Mouse (Mus musculus): ENCODE measurements at regions not wholly inside any gene's neighbourhood (a gene's known extent, or its start where the extent isn't known, plus 50 kb on each side); places are given as distances from the start of the nearest gene placed in this dataset.

DNA sequence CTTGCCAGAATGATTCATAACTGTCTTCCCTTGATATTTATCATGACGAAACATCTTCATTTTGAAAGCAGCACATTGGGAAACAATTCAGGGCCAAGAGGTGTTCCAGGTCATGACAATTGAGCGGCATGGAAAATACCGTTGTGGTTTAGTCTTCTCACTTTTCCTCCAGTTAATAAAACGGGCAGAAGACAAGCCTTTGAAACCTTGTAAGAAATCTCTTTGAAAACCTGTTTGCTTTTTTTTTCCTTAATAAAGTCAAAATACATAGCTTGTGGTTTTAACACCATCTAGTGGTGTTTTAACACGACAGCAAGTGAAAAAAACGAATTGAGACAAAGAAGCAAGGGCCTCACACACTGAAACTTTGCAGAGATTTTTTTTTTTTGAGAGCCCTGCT, 1389.0 kb upstream of the Acvr2a start:
- Histone ChIP-seq H3K36me3 (replicated peaks; ENCODE audit: control insufficient read depth, insufficient read depth) (no peaks in the 10 kb centered on the region), H3K4me3 (replicated peaks; ENCODE audit: low read length) (no peak overlapping the region), H3K4me2 (replicated peaks) (peak overlapping the region; percentile 23; the same call in 1 of the 2 replicates), H3K27ac (no peak overlapping the region), H3K4me1 (replicated peaks; ENCODE audit: control insufficient read depth, insufficient read depth, low read length) (no peaks in the 10 kb centered on the region), H3K9ac (no peak overlapping the region), H3K9me3 (ENCODE audit: control insufficient read depth, low read length) (no peaks in the 10 kb centered on the region), H3K27me3 (ENCODE audit: control insufficient read depth, insufficient read depth, low read length) (no peaks in the 10 kb centered on the region)
- DNase-seq (ENCODE audit: low spot score) (peak; percentile 77), ATAC-seq (ENCODE audit: low FRiP score) (no peak)
- WGBS: 31% methylated on average over 6 of the region's 6 CpGs

- Histone ChIP-seq H3K4me3 (replicated peaks; ENCODE audit: low read length) (no peak overlapping the region), H3K27me3 (ENCODE audit: control insufficient read depth, insufficient read depth, low read length) (no peaks in the 10 kb centered on the region), H3K4me2 (replicated peaks) (no peak overlapping the region), H3K4me1 (replicated peaks; ENCODE audit: control insufficient read depth, insufficient read depth, low read length) (no peaks in the 10 kb centered on the region), H3K9ac (no peak overlapping the region), H3K27ac (no peak overlapping the region), H3K36me3 (replicated peaks; ENCODE audit: control insufficient read depth, insufficient read depth) (no peaks in the 10 kb centered on the region), H3K9me3 (ENCODE audit: control insufficient read depth, low read length) (no peaks in the 10 kb centered on the region)
- 79% methylated on average over 2 of the region's 2 CpGs for whole genome bisulfite sequencing
- ATAC-seq (ENCODE audit: low FRiP score): no peak
- DNase-seq (ENCODE audit: low spot score): no peak
Measured at GRCm38 (mm10) chr2:47429843-47430242, 1384.1 kb upstream of the Acvr2a start.

DNA sequence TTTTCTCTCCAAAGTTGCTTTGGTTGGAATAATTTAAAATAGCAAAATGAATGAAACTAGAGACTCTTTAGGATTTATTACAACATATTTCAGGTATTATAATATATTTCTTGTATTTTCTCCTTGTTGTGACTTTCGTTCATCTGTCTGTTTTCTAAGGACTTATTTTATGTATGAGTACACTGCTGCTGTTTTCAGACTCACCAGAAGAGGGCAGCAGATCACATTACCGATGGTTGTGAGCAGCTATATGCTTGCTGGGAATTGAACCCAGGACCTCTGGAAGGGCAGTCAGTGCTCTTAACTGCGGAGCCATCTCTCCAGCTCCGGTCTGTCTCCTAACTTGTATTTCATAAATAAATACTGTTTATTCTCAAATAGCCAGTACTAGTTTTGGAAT, 1347.9 kb upstream of the Acvr2a start:
- no peaks in the 10 kb centered on the region for H3K9me3 ChIP-seq (ENCODE audit: control insufficient read depth, low read length)
- DNase-seq (ENCODE audit: low spot score): no peak

GRCm38 (mm10) chr2:47491874-47492539, 1321.9 kb upstream of the Acvr2a start:
- DNase-seq (ENCODE audit: low spot score) (peak; percentile 82), ATAC-seq (ENCODE audit: low FRiP score) (peak; percentile 66)
- Histone ChIP-seq H3K9ac (no peak overlapping the region), H3K9me3 (ENCODE audit: control insufficient read depth, low read length) (no peaks in the 10 kb centered on the region), H3K27me3 (ENCODE audit: control insufficient read depth, insufficient read depth, low read length) (no peaks in the 10 kb centered on the region), H3K4me1 (replicated peaks; ENCODE audit: control insufficient read depth, insufficient read depth, low read length) (no peaks in the 10 kb centered on the region), H3K36me3 (replicated peaks; ENCODE audit: control insufficient read depth, insufficient read depth) (no peaks in the 10 kb centered on the region), H3K27ac (no peak overlapping the region), H3K4me3 (replicated peaks; ENCODE audit: low read length) (no peak overlapping the region), H3K4me2 (replicated peaks) (no peak overlapping the region)
- WGBS: 12% methylated on average over 5 of the region's 5 CpGs

More for the DNA sequence above, 1347.9 kb upstream of the Acvr2a start:
- 69% methylated on average over 4 of the region's 4 CpGs for WGBS
- no peak overlapping the region for H3K27ac ChIP-seq
- no peak overlapping the region for H3K4me3 ChIP-seq (replicated peaks; ENCODE audit: low read length)
- no peaks in the 10 kb centered on the region for H3K4me1 ChIP-seq (replicated peaks; ENCODE audit: control insufficient read depth, insufficient read depth, low read length)
- H3K36me3 ChIP-seq (replicated peaks; ENCODE audit: control insufficient read depth, insufficient read depth): no peaks in the 10 kb centered on the region
- ATAC-seq (ENCODE audit: low FRiP score): no peak
- H3K4me2 ChIP-seq (replicated peaks): no peak overlapping the region
- no peak overlapping the region for H3K9ac ChIP-seq
- H3K27me3 ChIP-seq (ENCODE audit: control insufficient read depth, insufficient read depth, low read length): no peaks in the 10 kb centered on the region

All from hindbrain, embryonic 14.5 days (tissue).